In genomic region chr6:100645469-100646201, GRCm38 (mm10) we compare ENCODE assay signal across 7 mouse cellular contexts. TPM values are rescaled to one million over a fixed set of nuclear protein-coding genes. Genes with fewer than 3 reads are reported as not detected.
DNase-seq lines count a peak whose midpoint lies in the region; ATAC-seq lines count a peak whose summit lies in the region.

No protein-coding gene starts in this region.

- H3K4me3 ChIP-seq in hindbrain, embryonic 13.5 days: no peak overlapping the region

- H3K9ac ChIP-seq in hindbrain, embryonic 13.5 days: 0 out of 2 replicates have a peak overlapping the region, but pooled peaks have one; percentile 24

- H3K27ac ChIP-seq in hindbrain, embryonic 13.5 days: 0 out of 2 replicates have a peak overlapping the region, but pooled peaks have one; percentile 25

- H3K27me3 ChIP-seq in hindbrain, embryonic 13.5 days: no peaks in the 10 kb centered on the region

- H3K4me1 ChIP-seq in hindbrain, embryonic 13.5 days (replicated peaks): peaks cover 8% of the 10 kb centered on the region

- peak; percentile 91 for ATAC-seq in hindbrain, embryonic 13.5 days (ENCODE audit: low FRiP score)

- DNase-seq in ZHBTc4 (ENCODE audit: low read depth, low spot score): peak; percentile 77
- peak; percentile 23 for DNase-seq in cerebellum, adult 8-10 months
- DNase-seq in frontal cortex, adult 2 months (ENCODE audit: extremely low spot score in 1 of 2, low spot score in 1 of 2): peak; percentile 30 to 81
- DNase-seq in layer of hippocampus, postnatal 14 days (ENCODE audit: low spot score in 2 of 2): peak; percentile 59 to 73
- peak; percentile 37 for DNase-seq in lung, postnatal 36 days
- peak; percentile 49 for DNase-seq in skeletal muscle tissue, adult 2 months (ENCODE audit: low read depth, low spot score)

- H3K9me3 ChIP-seq in hindbrain, embryonic 13.5 days: no peaks in the 10 kb centered on the region

- H3K36me3 ChIP-seq in hindbrain, embryonic 13.5 days: no peaks in the 10 kb centered on the region

- WGBS in hindbrain, embryonic 13.5 days: 70% methylated on average over 11 of the region's 11 CpGs

- H3K4me2 ChIP-seq in hindbrain, embryonic 13.5 days: no peak overlapping the region

RNA-seq across cellular contexts. Expression of gene Shq1, which starts 25.3 kb away (rescaled TPM):
- polyA plus RNA-seq in frontal cortex, adult 2 months (2012; rRNA removed): 3.4 and 3.5 TPM in 2 replicates
- 10.7 and 10.9 TPM in 2 replicates for polyA plus RNA-seq in hindbrain, embryonic 13.5 days (2015; fragmentation: Nextera tagmentation; extraction: Ambion mirVana)
- 1 to 10 TPM; 6.1 to 6.6 TPM for total RNA-seq in layer of hippocampus, postnatal 14 days (2021)

RNA-seq across cellular contexts. Expression of gene Gxylt2, which starts 58.9 kb away (rescaled TPM):
- 1.6 TPM in 2 replicates for polyA plus RNA-seq in frontal cortex, adult 2 months (2012; rRNA removed)
- 2.2 TPM in 2 replicates for polyA plus RNA-seq in hindbrain, embryonic 13.5 days (2015; fragmentation: Nextera tagmentation; extraction: Ambion mirVana)
- total RNA-seq in layer of hippocampus, postnatal 14 days (2021): 1 to 10 TPM; 1.9 TPM

Comparison
In these comparisons a context has a peak if more than half of its experiments do, and no peak if none do; other contexts are left out.
1. DNase-seq: peak in every context shown above with its lines; median percentile 77 in ZHBTc4; 66 in layer of hippocampus, postnatal 14 days; 56 in frontal cortex, adult 2 months; 49 in skeletal muscle tissue, adult 2 months; 37 in lung, postnatal 36 days; 23 in cerebellum, adult 8-10 months.